Mouse (Mus musculus): Measurements from ENCODE around the gene Sh3pxd2b.
A peak's percentile ranks its signal among the peaks of the same experiment; 100 is the strongest.

Gene Sh3pxd2b

GRCm38 (mm10) chr11:32342770-32343191 lies 4.8 kb upstream of the Sh3pxd2b start:
- DNase-seq, result peak; percentile 53

GRCm38 (mm10) chr11:32343350-32343749 lies 4.3 kb upstream of the Sh3pxd2b start:
- no peak for DNase-seq

GRCm38 (mm10) chr11:32345504-32346297 lies 1.9 kb upstream of the Sh3pxd2b start:
- DNase-seq, result no peak

GRCm38 (mm10) chr11:32347264-32347606 lies 385 bp upstream of the Sh3pxd2b start:
- peak; percentile 29 for DNase-seq

- no peak for DNase-seq
Measured at GRCm38 (mm10) chr11:32348433-32349283, 1.0 kb downstream of the Sh3pxd2b start.

GRCm38 (mm10) chr11:32349284-32349953 lies 1.8 kb downstream of the Sh3pxd2b start:
- DNase-seq, result no peak

- DNase-seq, result no peak
Measured at GRCm38 (mm10) chr11:32352946-32353345, 5.3 kb downstream of the Sh3pxd2b start.

- no peak for DNase-seq
Measured at GRCm38 (mm10) chr11:32355377-32355776, 7.8 kb downstream of the Sh3pxd2b start.

- no peak for DNase-seq
Measured at GRCm38 (mm10) chr11:32357686-32358085, 10.1 kb downstream of the Sh3pxd2b start.

- DNase-seq, result no peak
Measured at GRCm38 (mm10) chr11:32358399-32358798, 10.8 kb downstream of the Sh3pxd2b start.

- DNase-seq, result no peak
Measured at GRCm38 (mm10) chr11:32359566-32359965, 11.9 kb downstream of the Sh3pxd2b start.

- DNase-seq, result no peak
Measured at GRCm38 (mm10) chr11:32361774-32362173, 14.2 kb downstream of the Sh3pxd2b start.

- no peak for DNase-seq
Measured at GRCm38 (mm10) chr11:32363188-32363587, 15.6 kb downstream of the Sh3pxd2b start.

GRCm38 (mm10) chr11:32363610-32364220 lies 16.1 kb downstream of the Sh3pxd2b start:
- peak; percentile 74 for DNase-seq

- DNase-seq, result no peak
Measured at GRCm38 (mm10) chr11:32364375-32364774, 16.8 kb downstream of the Sh3pxd2b start.

GRCm38 (mm10) chr11:32365498-32365897 lies 17.9 kb downstream of the Sh3pxd2b start:
- DNase-seq, result no peak

- no peak for DNase-seq
Measured at GRCm38 (mm10) chr11:32367056-32367455, 19.4 kb downstream of the Sh3pxd2b start.

- DNase-seq, result no peak
Measured at GRCm38 (mm10) chr11:32368986-32369385, 21.4 kb downstream of the Sh3pxd2b start.

- no peak for DNase-seq
Measured at GRCm38 (mm10) chr11:32370881-32371280, 23.3 kb downstream of the Sh3pxd2b start.

GRCm38 (mm10) chr11:32373266-32374026 lies 25.8 kb downstream of the Sh3pxd2b start:
- no peak for DNase-seq

GRCm38 (mm10) chr11:32374027-32374589 lies 26.5 kb downstream of the Sh3pxd2b start:
- DNase-seq, result no peak

- no peak for DNase-seq
Measured at GRCm38 (mm10) chr11:32375104-32375535, 27.5 kb downstream of the Sh3pxd2b start.
